Mouse (Mus musculus): Measurements from ENCODE around the gene Ppp1r37.
A peak's percentile ranks its signal among the peaks of the same experiment; 100 is the strongest.
"Not testable (repeated sequence)": the region's sequence is repeated elsewhere in the genome, so short reads cannot be mapped to it uniquely, and the experiment has no call there.

Ppp1r37 gene

DNA sequence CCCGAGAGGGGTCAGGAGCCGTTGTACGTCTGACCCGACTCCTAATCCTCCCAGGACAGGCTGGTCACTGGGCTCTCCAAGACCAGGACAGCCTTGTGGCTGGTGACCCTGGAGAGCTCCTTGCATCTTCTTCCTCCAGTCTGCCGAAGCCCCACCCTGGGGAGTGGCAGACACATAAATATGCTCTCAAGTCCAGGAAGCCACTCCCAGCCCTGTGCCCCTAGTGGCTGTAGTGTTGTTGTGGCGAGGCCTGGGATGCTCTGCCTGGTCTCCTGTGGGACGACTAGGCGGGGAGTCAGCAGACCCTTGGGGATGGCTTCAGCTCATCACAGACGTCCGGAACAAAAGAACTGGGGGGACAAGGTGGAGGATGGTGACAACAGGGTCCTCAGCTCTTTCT lies 31.8 kb downstream of the Ppp1r37 start:
- no peak for DNase-seq

GRCm38 (mm10) chr7:19525105-19525481 lies 37.8 kb downstream of the Ppp1r37 start:
- no peak for DNase-seq

- no peak for DNase-seq
These were observed 38.3 kb downstream of the Ppp1r37 start for GRCm38 (mm10) chr7:19524420-19525104.

DNA sequence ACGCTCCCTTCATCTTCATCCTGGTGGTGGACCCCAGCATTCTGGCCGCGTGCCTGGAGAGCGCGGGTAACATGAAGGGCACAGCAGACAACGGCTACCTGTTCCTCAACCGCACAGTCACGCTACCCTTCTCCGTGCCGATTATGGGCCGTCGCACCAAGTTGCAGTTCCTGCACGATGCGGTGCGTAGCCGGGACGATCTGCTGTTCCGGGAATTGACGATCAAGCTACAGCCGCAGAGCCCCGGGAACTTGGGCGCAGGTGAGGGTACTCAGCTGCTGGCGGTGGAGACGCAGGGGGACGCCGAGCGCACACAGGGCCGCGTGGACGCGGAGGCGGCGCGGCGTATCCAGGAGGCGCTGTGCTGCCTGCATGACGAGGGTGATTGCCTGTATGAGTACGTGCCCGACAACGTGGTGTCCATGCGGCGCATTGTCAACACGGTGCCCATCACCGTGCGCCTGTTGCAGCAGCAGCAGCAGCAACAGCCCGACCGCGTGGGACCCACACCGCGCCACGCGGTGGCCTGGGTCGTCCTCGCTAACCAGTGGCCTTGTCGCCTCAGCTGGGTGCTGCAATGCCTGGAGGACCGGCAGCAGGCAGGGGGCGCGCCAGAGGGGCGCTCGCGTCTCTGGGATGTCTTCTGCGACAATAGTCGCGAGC lies 39.0 kb downstream of the Ppp1r37 start:
- peak; percentile 80 for DNase-seq

GRCm38 (mm10) chr7:19523017-19523756 lies 39.7 kb downstream of the Ppp1r37 start:
- no peak for DNase-seq

- DNase-seq: peak; percentile 35
These were observed 42.8 kb downstream of the Ppp1r37 start for GRCm38 (mm10) chr7:19520032-19520431.

DNA sequence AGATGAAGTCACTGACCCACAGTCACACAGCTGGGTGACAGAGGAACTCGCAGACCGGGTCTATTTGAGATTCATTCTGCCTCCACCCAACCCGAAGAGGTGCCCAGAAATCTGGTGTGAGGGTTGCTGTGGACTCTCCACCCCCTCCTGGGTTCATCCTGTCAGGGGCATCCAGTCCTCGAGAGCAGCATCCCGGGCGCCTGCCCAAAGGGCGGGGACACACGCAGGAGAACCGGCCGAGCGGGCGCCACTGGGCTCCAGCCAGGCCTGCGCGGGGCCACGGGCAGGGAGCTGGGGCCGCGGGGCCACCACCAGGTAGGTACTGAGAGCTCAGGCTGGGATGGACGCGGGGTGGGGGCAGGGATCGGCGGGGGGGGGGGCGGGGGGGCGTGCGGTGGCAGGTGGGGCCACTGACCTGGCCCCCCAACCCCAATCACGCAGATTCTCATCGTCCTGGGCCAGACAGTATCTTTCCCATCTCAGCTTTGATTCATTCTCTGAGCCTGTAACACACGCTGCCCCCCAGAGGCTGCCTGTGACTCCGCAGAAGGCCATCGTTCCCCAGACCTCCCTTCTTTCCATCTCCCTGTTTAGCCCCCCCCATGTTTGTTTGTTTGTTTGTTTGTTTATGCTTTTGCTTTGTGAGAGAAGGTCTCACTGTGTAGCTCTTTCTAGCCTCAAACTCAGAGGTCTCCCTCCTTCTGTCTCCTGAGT lies 45.1 kb downstream of the Ppp1r37 start, which contains the start of gene Nkpd1:
Nkpd1 (plus strand) TSS at position 187 of the 714 bp plus-strand sequence.
- peak; percentile 59 for DNase-seq

DNA sequence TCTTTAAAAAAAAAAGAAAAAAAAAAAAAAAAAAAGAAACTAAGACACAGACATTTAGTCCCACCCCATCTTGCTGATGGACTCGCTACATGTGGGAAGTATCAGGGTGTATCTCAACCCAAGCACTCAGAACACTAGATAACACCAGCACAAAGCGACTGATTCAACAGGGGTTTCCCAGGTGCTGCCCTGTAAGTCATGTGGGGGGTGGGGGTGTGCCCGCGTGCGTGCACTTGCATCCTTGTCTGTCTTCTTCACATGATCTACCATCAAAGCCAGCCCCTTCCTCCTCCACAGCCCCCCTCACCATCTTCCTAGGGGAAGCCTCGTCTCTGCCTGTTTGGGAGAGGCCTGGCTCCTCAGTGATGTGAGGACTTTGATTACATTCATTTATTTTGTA lies 50.5 kb downstream of the Ppp1r37 start:
- no peak for DNase-seq

GRCm38 (mm10) chr7:19511934-19512333 lies 50.9 kb downstream of the Ppp1r37 start:
- DNase-seq: not testable (repeated sequence)

DNA sequence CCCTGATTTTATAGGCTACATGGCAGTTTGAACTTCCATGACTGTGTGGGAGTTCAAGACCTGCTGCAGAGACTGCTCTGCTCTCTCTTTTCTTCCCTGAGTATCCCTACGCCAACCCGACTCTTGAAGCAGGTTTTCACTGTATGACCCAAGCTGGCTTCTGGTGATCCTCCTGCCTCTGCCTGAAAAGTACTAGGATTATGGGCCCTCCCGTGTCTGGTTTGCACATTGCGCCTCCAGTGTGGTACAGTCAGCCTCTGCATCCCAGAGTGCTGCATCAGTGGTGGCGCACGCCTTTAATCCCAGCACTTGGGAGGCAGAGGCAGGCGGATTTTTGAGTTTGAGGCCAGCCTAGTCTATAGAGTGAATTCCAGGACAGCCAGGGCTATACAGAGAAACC lies 53.1 kb downstream of the Ppp1r37 start:
- no peak for DNase-seq

DNA sequence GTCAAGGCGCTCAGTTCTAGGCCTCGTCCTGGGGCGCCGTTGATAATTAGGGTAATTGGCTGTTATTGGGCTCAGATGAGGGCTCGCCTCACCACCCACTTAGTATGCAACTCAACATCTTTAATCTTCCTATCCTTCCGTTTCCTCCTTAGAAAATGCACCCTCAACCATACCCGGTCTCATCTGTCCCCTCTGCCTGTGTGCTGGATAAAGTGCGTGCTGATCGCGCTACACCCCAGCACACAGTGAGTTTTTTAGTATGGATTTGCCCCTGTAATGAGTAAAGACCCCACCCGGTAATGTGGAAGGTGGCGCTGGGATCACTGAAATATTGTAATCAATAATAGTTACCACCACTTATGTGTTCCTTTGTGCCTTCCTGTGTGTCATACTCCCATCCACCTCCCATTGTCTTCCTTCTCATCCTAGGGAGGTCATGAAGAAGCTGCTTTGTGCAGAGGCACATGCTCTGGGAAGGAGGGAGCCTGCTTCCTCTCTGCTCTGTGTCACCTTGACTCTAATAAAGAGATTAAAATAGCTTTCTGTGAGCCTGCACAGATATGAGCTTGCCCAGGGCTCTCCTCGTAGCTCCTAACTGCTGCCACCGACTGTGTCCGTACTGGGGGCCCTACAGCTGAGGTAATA lies 53.8 kb downstream of the Ppp1r37 start:
- DNase-seq: peak; percentile 19

DNA sequence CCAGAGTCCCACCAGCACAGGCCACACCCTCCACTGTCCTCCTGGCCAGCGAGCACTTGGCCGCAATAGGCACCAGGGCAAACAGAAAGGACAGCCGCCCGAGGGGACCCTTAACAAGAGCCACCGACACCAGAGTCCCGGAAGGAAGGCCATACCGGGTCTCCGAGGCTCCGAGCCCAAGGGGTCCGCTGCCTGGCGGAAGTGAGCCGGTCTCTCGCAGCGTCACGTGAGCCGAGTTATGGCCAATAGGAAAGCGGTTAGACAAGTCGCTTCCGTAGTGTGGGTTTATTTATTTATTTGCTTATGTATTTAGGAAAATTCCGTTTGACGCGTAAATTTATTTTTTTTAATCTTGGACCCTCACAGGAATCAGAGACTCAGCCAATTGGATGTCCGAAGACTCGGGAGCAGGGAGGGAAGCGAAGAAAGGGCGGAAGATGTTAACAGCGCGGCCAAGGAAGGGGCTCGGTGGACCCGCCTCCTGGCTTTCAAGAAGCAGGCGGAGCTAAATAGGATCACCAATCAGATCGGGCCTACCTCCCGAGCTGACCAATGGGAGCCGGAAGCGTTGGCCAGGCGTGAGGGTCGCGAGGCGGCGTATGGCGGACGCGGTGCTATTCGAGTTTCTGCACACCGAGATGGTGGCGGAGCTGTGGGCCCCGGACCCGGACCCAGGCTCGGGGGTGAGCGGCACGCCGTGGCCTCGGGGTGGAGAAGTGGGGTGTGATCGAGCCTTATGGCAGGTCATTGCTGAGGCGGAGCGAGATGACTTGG lies 54.5 kb downstream of the Ppp1r37 start, which contains the start of the genes Bloc1s3 and Trappc6a:
Bloc1s3 (minus strand) TSS at position 218 of the 774 bp plus-strand sequence.
Trappc6a (plus strand) TSS at position 246 of the 774 bp plus-strand sequence.
- DNase-seq: peak; percentile 96

GRCm38 (mm10) chr7:19507612-19507981 lies 55.3 kb downstream of the Ppp1r37 start:
- DNase-seq: no peak

DNA sequence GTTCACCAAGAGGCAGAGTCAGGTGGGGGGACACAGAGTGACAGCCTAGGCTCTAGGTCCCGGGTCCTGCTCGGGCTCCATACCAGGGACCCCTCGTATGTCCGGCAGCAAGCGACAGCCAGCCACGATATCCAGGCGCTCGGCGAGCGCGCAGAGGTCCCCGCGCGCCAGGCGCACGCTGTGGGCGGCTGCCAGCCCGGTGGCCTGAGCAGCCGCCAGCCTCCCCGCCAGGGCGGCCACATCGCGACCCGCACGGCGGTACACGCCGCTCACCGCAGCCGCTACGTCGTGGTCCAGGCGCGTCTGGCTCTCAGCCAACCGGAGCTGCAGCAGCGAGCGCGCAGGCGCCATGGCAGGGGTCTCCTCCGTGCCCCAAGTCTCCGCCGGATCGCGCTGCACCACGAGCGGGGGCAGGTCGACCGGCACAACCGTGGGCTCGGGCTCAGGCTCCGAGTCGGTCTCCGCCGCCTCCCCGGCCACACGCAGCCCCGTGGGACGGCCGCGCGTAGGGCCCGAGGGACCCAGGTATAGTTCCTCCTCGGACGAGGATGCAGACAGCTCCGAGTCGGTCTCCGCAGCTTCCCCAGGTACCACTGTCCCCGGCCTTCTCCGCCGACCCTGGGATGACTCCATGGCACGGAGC lies 55.8 kb downstream of the Ppp1r37 start:
- peak; percentile 88 for DNase-seq

DNA sequence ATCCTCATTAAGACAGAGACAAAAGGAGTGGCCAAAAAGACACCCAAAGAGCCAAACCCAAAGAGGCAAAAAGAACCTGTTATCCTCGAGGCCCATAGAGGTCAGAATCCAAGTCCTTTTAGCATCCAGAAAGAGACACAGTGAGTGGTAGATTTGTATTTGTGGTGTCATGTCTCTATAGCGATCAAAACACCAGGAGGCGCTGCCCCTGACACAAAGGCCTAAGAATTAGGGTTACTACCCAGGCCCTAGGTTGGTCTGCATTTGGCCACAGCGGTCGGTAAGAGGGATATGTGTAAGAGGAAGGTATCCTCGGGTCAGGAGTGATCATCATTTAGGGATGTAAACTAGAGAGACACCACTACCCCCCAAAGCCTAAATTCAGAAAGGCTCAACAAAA lies 56.5 kb downstream of the Ppp1r37 start:
- peak; percentile 55 for DNase-seq

DNA sequence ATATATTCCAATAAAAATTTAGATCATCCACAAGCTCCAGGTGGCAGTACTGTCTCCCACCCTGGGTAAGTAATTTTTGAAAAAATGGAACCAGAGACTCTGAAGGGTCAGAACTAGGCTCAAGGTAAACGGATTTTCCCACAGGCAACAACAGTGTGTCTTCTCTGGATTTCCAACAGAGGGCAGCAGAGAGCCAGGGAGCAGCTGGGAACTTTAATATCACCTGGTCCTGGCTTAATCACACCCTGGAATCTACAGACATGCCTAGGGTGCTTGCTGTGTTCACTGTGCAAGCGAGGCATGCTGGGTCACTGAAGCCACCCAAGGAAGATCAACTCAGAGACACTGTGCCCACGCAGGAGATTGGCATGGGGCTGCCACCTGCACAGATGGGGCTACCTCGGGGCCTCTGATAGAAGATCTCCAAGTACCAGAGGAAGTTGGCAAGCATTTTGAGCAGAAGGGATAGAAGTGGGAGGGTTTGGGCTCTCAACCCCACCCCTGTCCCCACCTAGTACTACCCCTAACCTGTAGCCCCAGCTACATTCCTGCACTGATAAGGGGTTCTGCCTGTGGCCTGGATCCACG lies 59.3 kb downstream of the Ppp1r37 start:
- DNase-seq: peak; percentile 59

- DNase-seq: no peak
These were observed 61.2 kb downstream of the Ppp1r37 start for GRCm38 (mm10) chr7:19501658-19502057.

DNA sequence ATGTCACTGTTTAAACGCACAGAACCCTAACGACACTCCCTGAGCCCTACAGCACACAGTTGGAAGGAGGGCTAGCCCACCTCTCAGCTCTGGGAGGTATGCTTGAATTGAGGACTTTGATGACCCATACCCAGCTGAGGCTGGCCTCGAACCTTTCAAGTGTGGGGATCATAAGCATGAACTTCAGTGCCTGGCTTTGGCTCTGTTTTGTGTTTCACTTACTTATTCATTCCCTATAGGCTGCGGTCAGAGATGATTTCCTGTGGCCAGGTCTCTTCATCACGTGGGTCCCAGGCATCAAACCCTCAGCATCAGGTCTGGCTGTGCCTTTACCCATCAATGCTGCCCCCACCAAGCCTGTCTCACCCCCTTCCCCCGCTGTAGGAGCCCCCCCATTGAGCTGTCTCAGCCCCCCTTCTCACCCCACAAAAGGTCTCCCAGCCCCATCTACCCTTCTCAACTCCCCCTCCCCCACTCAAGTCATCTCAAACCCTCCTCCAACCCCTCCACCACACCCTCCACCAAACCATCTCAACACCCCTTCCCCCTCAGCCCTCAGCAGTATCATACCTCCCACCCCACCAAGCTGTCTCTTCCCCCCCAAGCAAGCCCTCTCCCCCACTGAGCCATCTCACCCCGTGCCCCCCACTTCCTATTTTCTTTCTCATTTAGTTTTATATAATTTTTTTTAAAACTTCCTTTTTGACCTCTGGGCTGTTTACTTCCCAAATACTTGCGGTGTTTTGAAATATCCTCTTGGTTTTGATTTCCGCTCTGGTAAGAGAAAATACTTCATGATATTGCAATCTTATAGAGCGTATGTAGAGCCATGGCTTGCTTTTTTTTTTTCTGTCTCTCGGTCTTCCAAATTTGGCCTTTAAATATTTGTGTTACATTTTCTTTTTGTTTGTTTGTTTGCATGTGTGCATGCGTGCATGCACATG lies 62.2 kb downstream of the Ppp1r37 start:
- DNase-seq: no peak

DNA sequence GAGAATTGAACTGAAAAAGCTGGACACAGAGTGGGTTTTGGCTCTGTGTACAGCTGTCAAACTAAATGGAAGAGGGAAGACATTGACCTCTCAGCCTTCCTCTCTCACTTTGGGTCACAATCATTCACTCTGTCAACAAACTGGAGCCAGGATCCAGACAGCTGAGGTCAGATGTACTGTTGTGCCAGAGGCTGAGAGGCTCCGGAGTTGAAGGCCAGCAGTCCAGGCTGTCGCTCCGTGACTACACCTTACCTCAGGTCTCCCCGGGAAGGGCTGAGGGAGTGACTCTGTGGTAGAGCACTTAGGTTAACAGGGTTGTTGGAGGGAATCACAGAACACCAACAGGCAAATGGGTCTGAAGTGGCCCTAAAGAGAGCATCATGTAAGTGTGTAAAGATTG lies 64.5 kb downstream of the Ppp1r37 start:
- no peak for DNase-seq

DNA sequence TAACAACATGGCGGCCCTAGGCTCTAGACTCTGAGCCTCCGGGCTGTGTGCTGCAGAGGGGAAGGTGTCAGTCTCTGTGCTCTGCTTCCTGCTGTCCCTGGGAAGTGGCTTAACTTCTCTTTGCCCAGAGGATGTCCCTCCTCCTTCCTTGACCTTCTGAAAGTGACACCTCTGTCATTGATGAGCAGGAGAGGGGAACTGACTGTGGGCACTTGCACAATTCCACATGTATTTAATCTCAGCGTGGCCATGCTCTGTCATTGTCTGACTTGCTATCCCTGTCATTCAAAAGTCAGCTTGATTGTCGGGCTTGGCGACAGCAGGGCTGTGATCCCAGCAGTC lies 66.7 kb downstream of the Ppp1r37 start:
- DNase-seq: no peak
